Mouse (Mus musculus): ENCODE results near the gene Bcl2l11. TPM values are rescaled to one million over a fixed set of nuclear protein-coding genes. Genes with fewer than 3 reads are reported as not detected.
"Not testable (repeated sequence)": the region's sequence is repeated elsewhere in the genome, so short reads cannot be mapped to it uniquely, and the experiment has no call there.

Gene Bcl2l11
- polyA plus RNA-seq, 1 experiment from 2014 or later, result 25.6 TPM

- Histone ChIP-seq H3K9me3 (ENCODE audit: low read length) (no peaks in the 10 kb centered on the region), H3K36me3 (ENCODE audit: insufficient read depth, low read length) (no peaks in the 10 kb centered on the region), H3K27ac (ENCODE audit: low read length) (no peak overlapping the region), H3K4me3 (ENCODE audit: low read length) (no peak overlapping the region), H3K4me1 (ENCODE audit: insufficient read depth, low read length) (peaks cover 39% of the 10 kb centered on the region), H3K9ac (replicated peaks; ENCODE audit: low read length) (no peak overlapping the region), H3K4me2 (replicated peaks; ENCODE audit: low read depth, low read length) (no peak overlapping the region), H3K27me3 (ENCODE audit: insufficient read depth, low read length) (no peaks in the 10 kb centered on the region)
- no peak for ATAC-seq (ENCODE audit: low FRiP score, low TSS enrichment)
- 77% methylated on average over 8 of the region's 8 CpGs for WGBS
Measured at GRCm38 (mm10) chr2:128087798-128088545, 37.9 kb upstream of the Bcl2l11 start.

GRCm38 (mm10) chr2:128090283-128090885 lies 35.5 kb upstream of the Bcl2l11 start:
- Histone ChIP-seq H3K9me3 (ENCODE audit: low read length) (no peaks in the 10 kb centered on the region), H3K9ac (replicated peaks; ENCODE audit: low read length) (no peak overlapping the region), H3K27ac (ENCODE audit: low read length) (no peak overlapping the region), H3K4me2 (replicated peaks; ENCODE audit: low read depth, low read length) (no peak overlapping the region), H3K27me3 (ENCODE audit: insufficient read depth, low read length) (no peaks in the 10 kb centered on the region), H3K4me1 (ENCODE audit: insufficient read depth, low read length) (peaks cover 50% of the 10 kb centered on the region), H3K36me3 (ENCODE audit: insufficient read depth, low read length) (no peaks in the 10 kb centered on the region), H3K4me3 (ENCODE audit: low read length) (no peak overlapping the region)
- WGBS, result 88% methylated on average over 6 of the region's 6 CpGs
- ATAC-seq (ENCODE audit: low FRiP score, low TSS enrichment), result no peak

GRCm38 (mm10) chr2:128091431-128092369 lies 34.1 kb upstream of the Bcl2l11 start:
- Histone ChIP-seq H3K4me2 (replicated peaks; ENCODE audit: low read depth, low read length) (no peak overlapping the region), H3K27ac (ENCODE audit: low read length) (peak overlapping the region; percentile 75), H3K4me3 (ENCODE audit: low read length) (no peak overlapping the region), H3K9ac (replicated peaks; ENCODE audit: low read length) (0 out of 2 replicates have a peak overlapping the region, but pooled peaks have one; percentile 4), H3K9me3 (ENCODE audit: low read length) (no peaks in the 10 kb centered on the region), H3K27me3 (ENCODE audit: insufficient read depth, low read length) (no peaks in the 10 kb centered on the region), H3K36me3 (ENCODE audit: insufficient read depth, low read length) (no peaks in the 10 kb centered on the region), H3K4me1 (ENCODE audit: insufficient read depth, low read length) (peaks cover 50% of the 10 kb centered on the region)
- 60% methylated on average over 11 of the region's 11 CpGs for WGBS
- peak; percentile 87 for ATAC-seq (ENCODE audit: low FRiP score, low TSS enrichment)

GRCm38 (mm10) chr2:128092451-128092850 lies 33.4 kb upstream of the Bcl2l11 start:
- WGBS, result 53% methylated on average over 2 of the region's 2 CpGs
- peak overlapping the region; percentile 75 for H3K27ac ChIP-seq (ENCODE audit: low read length)
- no peak for ATAC-seq (ENCODE audit: low FRiP score, low TSS enrichment)

GRCm38 (mm10) chr2:128094196-128094595 lies 31.6 kb upstream of the Bcl2l11 start:
- Histone ChIP-seq H3K4me3 (ENCODE audit: low read length) (no peak overlapping the region), H3K9me3 (ENCODE audit: low read length) (no peaks in the 10 kb centered on the region), H3K9ac (replicated peaks; ENCODE audit: low read length) (0 out of 2 replicates have a peak overlapping the region, but pooled peaks have one; percentile 31), H3K27me3 (ENCODE audit: insufficient read depth, low read length) (no peaks in the 10 kb centered on the region), H3K27ac (ENCODE audit: low read length) (peak overlapping the region; percentile 61), H3K36me3 (ENCODE audit: insufficient read depth, low read length) (no peaks in the 10 kb centered on the region), H3K4me2 (replicated peaks; ENCODE audit: low read depth, low read length) (no peak overlapping the region), H3K4me1 (ENCODE audit: insufficient read depth, low read length) (peaks cover 46% of the 10 kb centered on the region)
- peak; percentile 69; the same call in 1 of the 2 replicates for ATAC-seq (ENCODE audit: low FRiP score, low TSS enrichment)
- 49% methylated on average over 5 of the region's 5 CpGs for WGBS

More at GRCm38 (mm10) chr2:128092451-128092850, 33.4 kb upstream of the Bcl2l11 start:
- Histone ChIP-seq H3K9ac (replicated peaks; ENCODE audit: low read length) (no peak overlapping the region), H3K4me1 (ENCODE audit: insufficient read depth, low read length) (peaks cover 46% of the 10 kb centered on the region), H3K27me3 (ENCODE audit: insufficient read depth, low read length) (no peaks in the 10 kb centered on the region), H3K4me3 (ENCODE audit: low read length) (no peak overlapping the region), H3K36me3 (ENCODE audit: insufficient read depth, low read length) (no peaks in the 10 kb centered on the region), H3K4me2 (replicated peaks; ENCODE audit: low read depth, low read length) (no peak overlapping the region), H3K9me3 (ENCODE audit: low read length) (no peaks in the 10 kb centered on the region)

GRCm38 (mm10) chr2:128094602-128095001 lies 31.2 kb upstream of the Bcl2l11 start:
- H3K27ac ChIP-seq (ENCODE audit: low read length), result peak overlapping the region; percentile 61
- WGBS, result 29% methylated on average over 2 of the region's 2 CpGs

GRCm38 (mm10) chr2:128095270-128095669 lies 30.6 kb upstream of the Bcl2l11 start:
- Histone ChIP-seq H3K9me3 (ENCODE audit: low read length) (no peaks in the 10 kb centered on the region), H3K27me3 (ENCODE audit: insufficient read depth, low read length) (no peaks in the 10 kb centered on the region), H3K4me1 (ENCODE audit: insufficient read depth, low read length) (peaks cover 46% of the 10 kb centered on the region), H3K27ac (ENCODE audit: low read length) (peak overlapping the region; percentile 64), H3K4me3 (ENCODE audit: low read length) (no peak overlapping the region), H3K36me3 (ENCODE audit: insufficient read depth, low read length) (no peaks in the 10 kb centered on the region), H3K4me2 (replicated peaks; ENCODE audit: low read depth, low read length) (no peak overlapping the region), H3K9ac (replicated peaks; ENCODE audit: low read length) (no peak overlapping the region)
- ATAC-seq (ENCODE audit: low FRiP score, low TSS enrichment), result 0 out of 2 replicates have a peak, but pooled peaks have one; percentile 16
- WGBS, result 18% methylated on average over 1 of the region's 1 CpGs

More at GRCm38 (mm10) chr2:128094602-128095001, 31.2 kb upstream of the Bcl2l11 start:
- no peak; the same call in 1 of the 2 replicates for ATAC-seq (ENCODE audit: low FRiP score, low TSS enrichment)
- Histone ChIP-seq H3K9me3 (ENCODE audit: low read length) (no peaks in the 10 kb centered on the region), H3K4me2 (replicated peaks; ENCODE audit: low read depth, low read length) (no peak overlapping the region), H3K9ac (replicated peaks; ENCODE audit: low read length) (no peak overlapping the region), H3K27me3 (ENCODE audit: insufficient read depth, low read length) (no peaks in the 10 kb centered on the region), H3K36me3 (ENCODE audit: insufficient read depth, low read length) (no peaks in the 10 kb centered on the region), H3K4me3 (ENCODE audit: low read length) (no peak overlapping the region), H3K4me1 (ENCODE audit: insufficient read depth, low read length) (peaks cover 46% of the 10 kb centered on the region)

- 89% methylated on average over 1 of the region's 1 CpGs for WGBS
- Histone ChIP-seq H3K4me3 (ENCODE audit: low read length) (no peak overlapping the region), H3K9me3 (ENCODE audit: low read length) (no peaks in the 10 kb centered on the region), H3K4me1 (ENCODE audit: insufficient read depth, low read length) (peaks cover 46% of the 10 kb centered on the region), H3K27me3 (ENCODE audit: insufficient read depth, low read length) (no peaks in the 10 kb centered on the region), H3K4me2 (replicated peaks; ENCODE audit: low read depth, low read length) (no peak overlapping the region), H3K9ac (replicated peaks; ENCODE audit: low read length) (no peak overlapping the region), H3K27ac (ENCODE audit: low read length) (no peak overlapping the region), H3K36me3 (ENCODE audit: insufficient read depth, low read length) (no peaks in the 10 kb centered on the region)
- ATAC-seq (ENCODE audit: low FRiP score, low TSS enrichment), result no peak
Measured at GRCm38 (mm10) chr2:128096070-128096469, 29.8 kb upstream of the Bcl2l11 start.

- not testable (repeated sequence) for H3K4me3 ChIP-seq (ENCODE audit: low read length); H3K36me3 ChIP-seq (ENCODE audit: insufficient read depth, low read length); H3K9ac ChIP-seq (replicated peaks; ENCODE audit: low read length); H3K4me2 ChIP-seq (replicated peaks; ENCODE audit: low read depth, low read length); H3K27ac ChIP-seq (ENCODE audit: low read length); H3K27me3 ChIP-seq (ENCODE audit: insufficient read depth, low read length); H3K9me3 ChIP-seq (ENCODE audit: low read length); ATAC-seq (ENCODE audit: low FRiP score, low TSS enrichment)
- 87% methylated on average over 3 of the region's 5 CpGs for WGBS
- H3K4me1 ChIP-seq (ENCODE audit: insufficient read depth, low read length), result peaks cover 26% of the 10 kb centered on the region
Measured at GRCm38 (mm10) chr2:128098118-128098517, 27.7 kb upstream of the Bcl2l11 start.

Measured in kidney, embryonic 16.5 days (tissue).